Mouse (Mus musculus): ENCODE data around the gene D1Ertd622e. TPM values are rescaled to one million over a fixed set of nuclear protein-coding genes. Genes with fewer than 3 reads are reported as not detected.
"Not testable (repeated sequence)": the region's sequence is repeated elsewhere in the genome, so short reads cannot be mapped to it uniquely, and the experiment has no call there.

The D1Ertd622e gene
- polyA plus RNA-seq, 1 experiment from 2014 or later = 59.7 TPM

- H3K27me3 ChIP-seq (replicated peaks; ENCODE audit: control insufficient read depth, insufficient read depth, low read length) = no peaks in the 10 kb centered on the region
- no peak overlapping the region for H3K9ac ChIP-seq (ENCODE audit: low read depth, low read length)
- H3K36me3 ChIP-seq (ENCODE audit: control insufficient read depth, insufficient read depth, low read length) = no peaks in the 10 kb centered on the region
- no peak overlapping the region for H3K27ac ChIP-seq (ENCODE audit: low read depth, low read length)
- H3K4me3 ChIP-seq (ENCODE audit: low read length) = no peak overlapping the region
- H3K4me2 ChIP-seq (ENCODE audit: low read length) = no peak overlapping the region
- no peak for ATAC-seq
- WGBS = 68% methylated on average over 1 of the region's 1 CpGs
- H3K9me3 ChIP-seq (ENCODE audit: control insufficient read depth, low read length) = no peaks in the 10 kb centered on the region
- no peaks in the 10 kb centered on the region for H3K4me1 ChIP-seq (ENCODE audit: control insufficient read depth, insufficient read depth, low read depth, low read length)
Observed at GRCm38 (mm10) chr1:97603361-97603760, 58.5 kb downstream of the D1Ertd622e start.

- H3K9ac ChIP-seq (ENCODE audit: low read depth, low read length) = no peak overlapping the region
- H3K4me2 ChIP-seq (ENCODE audit: low read length) = no peak overlapping the region
- no peaks in the 10 kb centered on the region for H3K9me3 ChIP-seq (ENCODE audit: control insufficient read depth, low read length)
- no peaks in the 10 kb centered on the region for H3K4me1 ChIP-seq (ENCODE audit: control insufficient read depth, insufficient read depth, low read depth, low read length)
- WGBS = 82% methylated on average over 2 of the region's 2 CpGs
- no peaks in the 10 kb centered on the region for H3K27me3 ChIP-seq (replicated peaks; ENCODE audit: control insufficient read depth, insufficient read depth, low read length)
- no peaks in the 10 kb centered on the region for H3K36me3 ChIP-seq (ENCODE audit: control insufficient read depth, insufficient read depth, low read length)
- H3K27ac ChIP-seq (ENCODE audit: low read depth, low read length) = no peak overlapping the region
- H3K4me3 ChIP-seq (ENCODE audit: low read length) = no peak overlapping the region
- ATAC-seq = no peak
Observed at GRCm38 (mm10) chr1:97600371-97600770, 61.5 kb downstream of the D1Ertd622e start.

GRCm38 (mm10) chr1:97599101-97599500 is 62.8 kb downstream of the D1Ertd622e start:
- H3K9ac ChIP-seq (ENCODE audit: low read depth, low read length) = no peak overlapping the region
- H3K27me3 ChIP-seq (replicated peaks; ENCODE audit: control insufficient read depth, insufficient read depth, low read length) = no peaks in the 10 kb centered on the region
- H3K4me3 ChIP-seq (ENCODE audit: low read length) = no peak overlapping the region
- WGBS = 70% methylated on average over 3 of the region's 3 CpGs
- no peak for ATAC-seq
- H3K27ac ChIP-seq (ENCODE audit: low read depth, low read length) = no peak overlapping the region
- no peaks in the 10 kb centered on the region for H3K9me3 ChIP-seq (ENCODE audit: control insufficient read depth, low read length)
- no peaks in the 10 kb centered on the region for H3K36me3 ChIP-seq (ENCODE audit: control insufficient read depth, insufficient read depth, low read length)
- H3K4me2 ChIP-seq (ENCODE audit: low read length) = no peak overlapping the region
- no peaks in the 10 kb centered on the region for H3K4me1 ChIP-seq (ENCODE audit: control insufficient read depth, insufficient read depth, low read depth, low read length)

GRCm38 (mm10) chr1:97588561-97588960 is 73.3 kb downstream of the D1Ertd622e start:
- H3K27me3 ChIP-seq (replicated peaks; ENCODE audit: control insufficient read depth, insufficient read depth, low read length) = no peaks in the 10 kb centered on the region
- H3K27ac ChIP-seq (ENCODE audit: low read depth, low read length) = no peak overlapping the region
- H3K4me2 ChIP-seq (ENCODE audit: low read length) = no peak overlapping the region
- no peak overlapping the region for H3K9ac ChIP-seq (ENCODE audit: low read depth, low read length)
- H3K4me1 ChIP-seq (ENCODE audit: control insufficient read depth, insufficient read depth, low read depth, low read length) = no peaks in the 10 kb centered on the region
- H3K4me3 ChIP-seq (ENCODE audit: low read length) = no peak overlapping the region
- ATAC-seq = no peak
- 10% methylated on average over 3 of the region's 3 CpGs for WGBS
- no peaks in the 10 kb centered on the region for H3K9me3 ChIP-seq (ENCODE audit: control insufficient read depth, low read length)
- no peaks in the 10 kb centered on the region for H3K36me3 ChIP-seq (ENCODE audit: control insufficient read depth, insufficient read depth, low read length)

GRCm38 (mm10) chr1:97585106-97585505 is 76.8 kb downstream of the D1Ertd622e start:
- no peak overlapping the region for H3K4me3 ChIP-seq (ENCODE audit: low read length)
- no peak for ATAC-seq
- no peak overlapping the region for H3K9ac ChIP-seq (ENCODE audit: low read depth, low read length)
- H3K4me2 ChIP-seq (ENCODE audit: low read length) = no peak overlapping the region
- H3K36me3 ChIP-seq (ENCODE audit: control insufficient read depth, insufficient read depth, low read length) = no peaks in the 10 kb centered on the region
- no peaks in the 10 kb centered on the region for H3K9me3 ChIP-seq (ENCODE audit: control insufficient read depth, low read length)
- H3K4me1 ChIP-seq (ENCODE audit: control insufficient read depth, insufficient read depth, low read depth, low read length) = no peaks in the 10 kb centered on the region
- H3K27ac ChIP-seq (ENCODE audit: low read depth, low read length) = no peak overlapping the region
- H3K27me3 ChIP-seq (replicated peaks; ENCODE audit: control insufficient read depth, insufficient read depth, low read length) = no peaks in the 10 kb centered on the region

GRCm38 (mm10) chr1:97584171-97584570 is 77.7 kb downstream of the D1Ertd622e start:
- H3K9me3 ChIP-seq (ENCODE audit: control insufficient read depth, low read length) = no peaks in the 10 kb centered on the region
- ATAC-seq = no peak
- no peak overlapping the region for H3K4me3 ChIP-seq (ENCODE audit: low read length)
- WGBS = 92% methylated on average over 3 of the region's 3 CpGs
- no peaks in the 10 kb centered on the region for H3K4me1 ChIP-seq (ENCODE audit: control insufficient read depth, insufficient read depth, low read depth, low read length)
- no peaks in the 10 kb centered on the region for H3K36me3 ChIP-seq (ENCODE audit: control insufficient read depth, insufficient read depth, low read length)
- H3K9ac ChIP-seq (ENCODE audit: low read depth, low read length) = no peak overlapping the region
- H3K27ac ChIP-seq (ENCODE audit: low read depth, low read length) = no peak overlapping the region
- H3K27me3 ChIP-seq (replicated peaks; ENCODE audit: control insufficient read depth, insufficient read depth, low read length) = no peaks in the 10 kb centered on the region
- no peak overlapping the region for H3K4me2 ChIP-seq (ENCODE audit: low read length)

- H3K4me1 ChIP-seq (ENCODE audit: control insufficient read depth, insufficient read depth, low read depth, low read length) = no peaks in the 10 kb centered on the region
- no peak overlapping the region for H3K9ac ChIP-seq (ENCODE audit: low read depth, low read length)
- 91% methylated on average over 4 of the region's 4 CpGs for WGBS
- ATAC-seq = no peak
- H3K27ac ChIP-seq (ENCODE audit: low read depth, low read length) = no peak overlapping the region
- no peak overlapping the region for H3K4me2 ChIP-seq (ENCODE audit: low read length)
- no peaks in the 10 kb centered on the region for H3K36me3 ChIP-seq (ENCODE audit: control insufficient read depth, insufficient read depth, low read length)
- no peak overlapping the region for H3K4me3 ChIP-seq (ENCODE audit: low read length)
- H3K9me3 ChIP-seq (ENCODE audit: control insufficient read depth, low read length) = no peaks in the 10 kb centered on the region
- no peaks in the 10 kb centered on the region for H3K27me3 ChIP-seq (replicated peaks; ENCODE audit: control insufficient read depth, insufficient read depth, low read length)
Observed at GRCm38 (mm10) chr1:97583085-97583484, 78.8 kb downstream of the D1Ertd622e start.

GRCm38 (mm10) chr1:97580680-97581079 is 81.2 kb downstream of the D1Ertd622e start:
- not testable (repeated sequence) for H3K4me2 ChIP-seq (ENCODE audit: low read length); H3K4me3 ChIP-seq (ENCODE audit: low read length); H3K36me3 ChIP-seq (ENCODE audit: control insufficient read depth, insufficient read depth, low read length); H3K27ac ChIP-seq (ENCODE audit: low read depth, low read length); H3K4me1 ChIP-seq (ENCODE audit: control insufficient read depth, insufficient read depth, low read depth, low read length); H3K9ac ChIP-seq (ENCODE audit: low read depth, low read length); ATAC-seq; H3K9me3 ChIP-seq (ENCODE audit: control insufficient read depth, low read length); H3K27me3 ChIP-seq (replicated peaks; ENCODE audit: control insufficient read depth, insufficient read depth, low read length)

GRCm38 (mm10) chr1:97580270-97580669 is 81.6 kb downstream of the D1Ertd622e start:
- no peaks in the 10 kb centered on the region for H3K9me3 ChIP-seq (ENCODE audit: control insufficient read depth, low read length)
- H3K27me3 ChIP-seq (replicated peaks; ENCODE audit: control insufficient read depth, insufficient read depth, low read length) = no peaks in the 10 kb centered on the region
- no peaks in the 10 kb centered on the region for H3K36me3 ChIP-seq (ENCODE audit: control insufficient read depth, insufficient read depth, low read length)
- H3K4me3 ChIP-seq (ENCODE audit: low read length) = no peak overlapping the region
- H3K9ac ChIP-seq (ENCODE audit: low read depth, low read length) = no peak overlapping the region
- WGBS = 70% methylated on average over 3 of the region's 3 CpGs
- H3K27ac ChIP-seq (ENCODE audit: low read depth, low read length) = no peak overlapping the region
- H3K4me2 ChIP-seq (ENCODE audit: low read length) = no peak overlapping the region
- no peak for ATAC-seq
- no peaks in the 10 kb centered on the region for H3K4me1 ChIP-seq (ENCODE audit: control insufficient read depth, insufficient read depth, low read depth, low read length)

GRCm38 (mm10) chr1:97578025-97578417 is 83.9 kb downstream of the D1Ertd622e start:
- no peak overlapping the region for H3K9ac ChIP-seq (ENCODE audit: low read depth, low read length)
- H3K4me2 ChIP-seq (ENCODE audit: low read length) = no peak overlapping the region
- H3K27ac ChIP-seq (ENCODE audit: low read depth, low read length) = no peak overlapping the region
- no peak for ATAC-seq
- no peaks in the 10 kb centered on the region for H3K4me1 ChIP-seq (ENCODE audit: control insufficient read depth, insufficient read depth, low read depth, low read length)
- no peaks in the 10 kb centered on the region for H3K9me3 ChIP-seq (ENCODE audit: control insufficient read depth, low read length)
- no peaks in the 10 kb centered on the region for H3K36me3 ChIP-seq (ENCODE audit: control insufficient read depth, insufficient read depth, low read length)
- no peak overlapping the region for H3K4me3 ChIP-seq (ENCODE audit: low read length)
- 89% methylated on average over 3 of the region's 3 CpGs for WGBS
- no peaks in the 10 kb centered on the region for H3K27me3 ChIP-seq (replicated peaks; ENCODE audit: control insufficient read depth, insufficient read depth, low read length)
